Mouse (Mus musculus) CH12.LX (cell line): ENCODE measurements around the gene Sdsl.

Experiments
- BHLHE40 ChIP-seq: IDR thresholded peaks from 2 replicates; pipeline ENCODE4 v1.6.1; 2011; ENCODE audit warnings: mild to moderate bottlenecking, low read depth, low read length, improper control_type of control experiment
- CTCF ChIP-seq, 2 experiments: IDR thresholded peaks in 1 of 2; conservative IDR thresholded peaks in 1 of 2; 2 replicates each; pipeline ENCODE4 v1.5.1; 2011 to 2012; ENCODE audit warnings: low read depth in 2 of 2, low read length in 2 of 2, improper control_type of control experiment in 1 of 2, inconsistent platforms in 1 of 2, mild to moderate bottlenecking in 1 of 2, moderate library complexity in 1 of 2
- JUN ChIP-seq: IDR thresholded peaks from 2 replicates; pipeline ENCODE4 v1.6.1; 2011; ENCODE audit warnings: low read depth, mild to moderate bottlenecking, low read length, improper control_type of control experiment, moderate library complexity; ENCODE audit not compliant: insufficient read depth
- JUND ChIP-seq: conservative IDR thresholded peaks from 2 replicates; pipeline ENCODE4 v1.6.1; 2011; ENCODE audit warnings: low read depth, low read length, improper control_type of control experiment
- KAT2A ChIP-seq: IDR thresholded peaks from 2 replicates; pipeline ENCODE4 v1.6.1; 2012; ENCODE audit warnings: low read length, improper control_type of control experiment, inconsistent platforms; ENCODE audit not compliant: insufficient replicate concordance
- MAX ChIP-seq: IDR thresholded peaks from 2 replicates; pipeline ENCODE4 v1.6.1; 2011; ENCODE audit warnings: low read length, improper control_type of control experiment
- NELFE ChIP-seq: IDR thresholded peaks from 2 replicates; pipeline ENCODE4 v1.6.1; 2011; ENCODE audit warnings: low read depth, low read length, improper control_type of control experiment
- RCOR1 ChIP-seq: conservative IDR thresholded peaks from 2 replicates; pipeline ENCODE4 v1.6.1; 2012; ENCODE audit warnings: low read depth, mild to moderate bottlenecking, inconsistent platforms, low read length, improper control_type of control experiment
- SMC3 ChIP-seq: IDR thresholded peaks from 2 replicates; pipeline ENCODE4 v1.6.1; 2011; ENCODE audit warnings: low read depth, low read length, improper control_type of control experiment

GRCm38 (mm10) chr5:120420106-120420505 is 52.5 kb downstream of the Sdsl start:
- TF ChIP-seq SMC3: no peak
- TF ChIP-seq CTCF (conservative IDR thresholded peaks at IDR 0.05 in 1 of 2, IDR thresholded peaks at IDR 0.05 in 1 of 2; ENCODE audit: low read depth in 2 of 2, low read length in 2 of 2): no peak
- no peak for TF ChIP-seq JUN
- TF ChIP-seq NELFE: no peak
- TF ChIP-seq BHLHE40: no peak
- TF ChIP-seq KAT2A: no peak
- TF ChIP-seq JUND: no peak
- no peak for TF ChIP-seq MAX
- no peak for TF ChIP-seq RCOR1
